Mouse (Mus musculus): ENCODE data around the gene Med24.

Med24 gene

GRCm38 (mm10) chr11:98699911-98700310 is 29.3 kb downstream of the Med24 start:
- TF ChIP-seq CTCF (conservative IDR thresholded peaks at IDR 0.05; ENCODE audit: low read length) = peak; percentile 62; the same call in 1 of the 2 replicates
- no peak for TF ChIP-seq POU5F1 (IDR thresholded peaks at IDR 0.05; ENCODE audit: borderline replicate concordance, low read length)
- H3K4me1 ChIP-seq (replicated peaks; ENCODE audit: low read depth, low read length) = peaks cover 53% of the 10 kb centered on the region
- peaks cover 37% of the 10 kb centered on the region for H3K36me3 ChIP-seq (ENCODE audit: insufficient read depth, low read length)
- H3K9me3 ChIP-seq (ENCODE audit: low read length) = no peaks in the 10 kb centered on the region
- H3K27me3 ChIP-seq (ENCODE audit: insufficient read depth, low read length) = peaks cover 18% of the 10 kb centered on the region
- H3K4me3 ChIP-seq (replicated peaks; ENCODE audit: low read length) = no peak overlapping the region

- Histone ChIP-seq H3K4me3 (replicated peaks; ENCODE audit: low read length) (no peak overlapping the region), H3K27me3 (ENCODE audit: insufficient read depth, low read length) (peaks cover 18% of the 10 kb centered on the region), H3K36me3 (ENCODE audit: insufficient read depth, low read length) (peaks cover 37% of the 10 kb centered on the region), H3K9me3 (ENCODE audit: low read length) (no peaks in the 10 kb centered on the region), H3K4me1 (replicated peaks; ENCODE audit: low read depth, low read length) (peaks cover 53% of the 10 kb centered on the region)
- TF ChIP-seq CTCF (conservative IDR thresholded peaks at IDR 0.05; ENCODE audit: low read length) (no peak), NANOG (IDR thresholded peaks at IDR 0.05; ENCODE audit: borderline replicate concordance, low read length) (no peak), POU5F1 (IDR thresholded peaks at IDR 0.05; ENCODE audit: borderline replicate concordance, low read length) (no peak)
Observed at GRCm38 (mm10) chr11:98698849-98699640, 30.2 kb downstream of the Med24 start.

GRCm38 (mm10) chr11:98697225-98697624 is 32.0 kb downstream of the Med24 start:
- Histone ChIP-seq H3K36me3 (ENCODE audit: insufficient read depth, low read length) (peaks cover 52% of the 10 kb centered on the region), H3K9me3 (ENCODE audit: low read length) (no peaks in the 10 kb centered on the region), H3K4me3 (replicated peaks; ENCODE audit: low read length) (no peak overlapping the region), H3K27me3 (ENCODE audit: insufficient read depth, low read length) (peaks cover 15% of the 10 kb centered on the region), H3K4me1 (replicated peaks; ENCODE audit: low read depth, low read length) (peaks cover 68% of the 10 kb centered on the region)
- TF ChIP-seq CTCF (conservative IDR thresholded peaks at IDR 0.05; ENCODE audit: low read length) = no peak
- no peak for TF ChIP-seq POU5F1 (IDR thresholded peaks at IDR 0.05; ENCODE audit: borderline replicate concordance, low read length)
- no peak for TF ChIP-seq NANOG (IDR thresholded peaks at IDR 0.05; ENCODE audit: borderline replicate concordance, low read length)

GRCm38 (mm10) chr11:98696454-98697216 is 32.6 kb downstream of the Med24 start:
- no peak overlapping the region for H3K4me3 ChIP-seq (replicated peaks; ENCODE audit: low read length)
- H3K27me3 ChIP-seq (ENCODE audit: insufficient read depth, low read length) = peaks cover 12% of the 10 kb centered on the region
- TF ChIP-seq POU5F1 (IDR thresholded peaks at IDR 0.05; ENCODE audit: borderline replicate concordance, low read length) (no peak), CTCF (conservative IDR thresholded peaks at IDR 0.05; ENCODE audit: low read length) (no peak), NANOG (IDR thresholded peaks at IDR 0.05; ENCODE audit: borderline replicate concordance, low read length) (no peak)
- peaks cover 58% of the 10 kb centered on the region for H3K36me3 ChIP-seq (ENCODE audit: insufficient read depth, low read length)
- H3K4me1 ChIP-seq (replicated peaks; ENCODE audit: low read depth, low read length) = peaks cover 73% of the 10 kb centered on the region
- no peaks in the 10 kb centered on the region for H3K9me3 ChIP-seq (ENCODE audit: low read length)

GRCm38 (mm10) chr11:98695408-98695807 is 33.8 kb downstream of the Med24 start:
- H3K4me1 ChIP-seq (replicated peaks; ENCODE audit: low read depth, low read length) = peaks cover 68% of the 10 kb centered on the region
- no peaks in the 10 kb centered on the region for H3K9me3 ChIP-seq (ENCODE audit: low read length)
- TF ChIP-seq POU5F1 (IDR thresholded peaks at IDR 0.05; ENCODE audit: borderline replicate concordance, low read length) (no peak), CTCF (conservative IDR thresholded peaks at IDR 0.05; ENCODE audit: low read length) (no peak), NANOG (IDR thresholded peaks at IDR 0.05; ENCODE audit: borderline replicate concordance, low read length) (no peak)
- no peak overlapping the region for H3K4me3 ChIP-seq (replicated peaks; ENCODE audit: low read length)
- H3K27me3 ChIP-seq (ENCODE audit: insufficient read depth, low read length) = no peaks in the 10 kb centered on the region
- H3K36me3 ChIP-seq (ENCODE audit: insufficient read depth, low read length) = peaks cover 70% of the 10 kb centered on the region

- H3K4me1 ChIP-seq (replicated peaks; ENCODE audit: low read depth, low read length) = peaks cover 67% of the 10 kb centered on the region
Observed at GRCm38 (mm10) chr11:98694301-98694700, 34.9 kb downstream of the Med24 start.

GRCm38 (mm10) chr11:98693746-98694145 is 35.5 kb downstream of the Med24 start:
- peaks cover 67% of the 10 kb centered on the region for H3K4me1 ChIP-seq (replicated peaks; ENCODE audit: low read depth, low read length)
- 0 out of 2 replicates have a peak overlapping the region, but pooled peaks have one; percentile 17 for H3K4me3 ChIP-seq (replicated peaks; ENCODE audit: low read length)
- peaks cover 85% of the 10 kb centered on the region for H3K36me3 ChIP-seq (ENCODE audit: insufficient read depth, low read length)
- H3K27me3 ChIP-seq (ENCODE audit: insufficient read depth, low read length) = no peaks in the 10 kb centered on the region
- TF ChIP-seq NANOG (IDR thresholded peaks at IDR 0.05; ENCODE audit: borderline replicate concordance, low read length) (no peak), CTCF (conservative IDR thresholded peaks at IDR 0.05; ENCODE audit: low read length) (no peak), POU5F1 (IDR thresholded peaks at IDR 0.05; ENCODE audit: borderline replicate concordance, low read length) (no peak)
- H3K9me3 ChIP-seq (ENCODE audit: low read length) = no peaks in the 10 kb centered on the region

More at GRCm38 (mm10) chr11:98694301-98694700, 34.9 kb downstream of the Med24 start:
- no peaks in the 10 kb centered on the region for H3K9me3 ChIP-seq (ENCODE audit: low read length)
- TF ChIP-seq POU5F1 (IDR thresholded peaks at IDR 0.05; ENCODE audit: borderline replicate concordance, low read length) = no peak
- TF ChIP-seq NANOG (IDR thresholded peaks at IDR 0.05; ENCODE audit: borderline replicate concordance, low read length) = no peak
- TF ChIP-seq CTCF (conservative IDR thresholded peaks at IDR 0.05; ENCODE audit: low read length) = no peak
- no peak overlapping the region for H3K4me3 ChIP-seq (replicated peaks; ENCODE audit: low read length)
- no peaks in the 10 kb centered on the region for H3K27me3 ChIP-seq (ENCODE audit: insufficient read depth, low read length)
- peaks cover 81% of the 10 kb centered on the region for H3K36me3 ChIP-seq (ENCODE audit: insufficient read depth, low read length)

- Histone ChIP-seq H3K27me3 (ENCODE audit: insufficient read depth, low read length) (no peaks in the 10 kb centered on the region), H3K36me3 (ENCODE audit: insufficient read depth, low read length) (peaks cover 88% of the 10 kb centered on the region), H3K9me3 (ENCODE audit: low read length) (no peaks in the 10 kb centered on the region), H3K4me1 (replicated peaks; ENCODE audit: low read depth, low read length) (peaks cover 70% of the 10 kb centered on the region), H3K4me3 (replicated peaks; ENCODE audit: low read length) (peak overlapping the region; percentile 17; the same call in 1 of the 2 replicates)
- TF ChIP-seq POU5F1 (IDR thresholded peaks at IDR 0.05; ENCODE audit: borderline replicate concordance, low read length) (no peak), NANOG (IDR thresholded peaks at IDR 0.05; ENCODE audit: borderline replicate concordance, low read length) (no peak), CTCF (conservative IDR thresholded peaks at IDR 0.05; ENCODE audit: low read length) (no peak)
Observed at GRCm38 (mm10) chr11:98693201-98693600, 36.0 kb downstream of the Med24 start.

All from E14TG2a.4 (cell line).